Mouse (Mus musculus): ENCODE measurements around the gene Slc22a5.

DNA sequence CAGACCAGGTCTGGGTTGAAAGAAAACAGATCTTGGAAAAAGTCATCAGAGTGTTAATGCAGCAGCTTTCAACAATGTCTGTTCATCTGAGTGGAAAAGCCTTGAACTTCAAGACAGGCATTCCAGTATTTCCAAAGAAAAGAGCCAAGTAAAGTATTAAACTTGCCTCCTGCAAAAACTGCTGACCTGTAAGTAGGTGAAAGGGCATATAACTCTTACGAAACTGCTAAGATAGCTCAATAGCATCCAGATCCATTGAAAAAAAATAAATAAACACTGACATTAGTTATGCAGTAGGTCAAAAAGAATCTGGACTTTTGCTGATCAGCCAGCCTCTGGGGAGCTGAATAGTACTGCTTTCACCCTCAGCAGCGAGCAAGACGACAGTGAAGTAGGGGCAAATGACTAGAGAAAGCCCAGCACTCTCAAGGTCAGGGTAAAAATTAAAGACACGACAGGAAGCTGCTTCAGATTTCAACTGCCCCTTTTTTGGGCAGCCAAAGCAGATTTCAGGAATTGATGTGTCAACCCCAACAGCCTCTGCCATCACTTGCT is 2.3 kb downstream of the Slc22a5 start:
- no peak for TF ChIP-seq CTCF (IDR thresholded peaks at IDR 0.05; ENCODE audit: borderline replicate concordance, insufficient read depth, low read length)
- TF ChIP-seq POLR2A (IDR thresholded peaks at IDR 0.05; ENCODE audit: low read depth, low read length) = no peak
